Mouse (Mus musculus) neutrophil, adult 59 days (primary cell): ENCODE results near the gene Pfn1. TPM values are rescaled to one million over a fixed set of nuclear protein-coding genes. Genes with fewer than 3 reads are reported as not detected.

Source experiments
- total RNA-seq, 2 experiments: library from RNA; stranded (reverse); gene quantifications; 1 replicate in 1 of 2; 2 replicates in 1 of 2; pipeline ENCODE4 v1.2.4; 2023

Pfn1 gene
- 1,000 to 10,000 TPM; 2,042 to 2,066 TPM for total RNA-seq

GRCm38 (mm10) chr11:70654198-70654922 is at the start of gene Pfn1:
Gene Pfn1 (minus strand): TSS chr11:70654644.

GRCm38 (mm10) chr11:70699722-70700556 is 45.5 kb upstream of the Pfn1 start, which contains the start of the genes Inca1 and Kif1c:
Gene Inca1 (minus strand): TSS chr11:70700155.
Gene Kif1c (plus strand): TSS chr11:70700548.

GRCm38 (mm10) chr11:70687601-70688199 is 33.3 kb upstream of the Pfn1 start, which contains the start of gene Camta2:
Gene Camta2 (minus strand): TSS chr11:70688105.

DNA sequence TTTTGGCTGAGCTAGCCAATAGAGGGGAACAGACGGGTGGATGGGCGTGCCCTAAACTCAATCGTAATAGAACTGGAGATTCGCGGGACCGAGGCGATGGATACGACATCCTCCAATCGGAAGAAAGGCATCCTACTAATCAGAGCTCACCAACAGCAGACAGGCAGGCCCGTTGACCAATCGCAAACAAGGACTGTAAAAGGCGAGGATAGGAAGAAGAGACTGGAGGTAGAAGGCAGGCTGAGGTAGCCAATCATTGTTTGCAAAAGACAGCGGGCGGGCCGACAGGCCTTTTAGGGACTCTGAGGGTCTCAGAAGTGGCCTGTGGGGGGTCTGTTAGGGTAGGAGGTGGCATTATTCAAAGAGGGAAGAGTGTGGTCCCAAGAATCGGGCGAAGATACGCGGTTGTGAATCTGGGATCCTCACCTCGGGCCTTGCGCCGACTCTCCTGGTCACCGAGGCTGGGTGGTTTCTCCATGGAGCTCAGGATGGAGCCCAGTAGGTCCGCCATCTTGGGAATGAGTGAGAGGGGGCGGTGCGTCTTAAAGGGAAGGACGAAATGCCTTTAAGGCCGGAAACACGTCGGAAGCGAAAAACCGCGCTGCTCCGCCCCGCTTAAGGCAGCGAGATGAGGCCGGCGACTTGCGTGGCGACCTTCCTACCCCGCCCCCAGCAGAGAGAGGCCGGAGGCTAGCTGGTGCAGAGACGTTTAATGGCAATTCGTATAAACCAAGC is 14.5 kb upstream of the Pfn1 start, which contains the start of gene Spag7:
TSS of gene Spag7 (minus strand) at position 646 of the 735 bp plus-strand sequence.

GRCm38 (mm10) chr11:70656964-70657363 is 2.5 kb upstream of the Pfn1 start, which contains the start of gene Eno3:
Gene Eno3 (plus strand): TSS chr11:70657202.

DNA sequence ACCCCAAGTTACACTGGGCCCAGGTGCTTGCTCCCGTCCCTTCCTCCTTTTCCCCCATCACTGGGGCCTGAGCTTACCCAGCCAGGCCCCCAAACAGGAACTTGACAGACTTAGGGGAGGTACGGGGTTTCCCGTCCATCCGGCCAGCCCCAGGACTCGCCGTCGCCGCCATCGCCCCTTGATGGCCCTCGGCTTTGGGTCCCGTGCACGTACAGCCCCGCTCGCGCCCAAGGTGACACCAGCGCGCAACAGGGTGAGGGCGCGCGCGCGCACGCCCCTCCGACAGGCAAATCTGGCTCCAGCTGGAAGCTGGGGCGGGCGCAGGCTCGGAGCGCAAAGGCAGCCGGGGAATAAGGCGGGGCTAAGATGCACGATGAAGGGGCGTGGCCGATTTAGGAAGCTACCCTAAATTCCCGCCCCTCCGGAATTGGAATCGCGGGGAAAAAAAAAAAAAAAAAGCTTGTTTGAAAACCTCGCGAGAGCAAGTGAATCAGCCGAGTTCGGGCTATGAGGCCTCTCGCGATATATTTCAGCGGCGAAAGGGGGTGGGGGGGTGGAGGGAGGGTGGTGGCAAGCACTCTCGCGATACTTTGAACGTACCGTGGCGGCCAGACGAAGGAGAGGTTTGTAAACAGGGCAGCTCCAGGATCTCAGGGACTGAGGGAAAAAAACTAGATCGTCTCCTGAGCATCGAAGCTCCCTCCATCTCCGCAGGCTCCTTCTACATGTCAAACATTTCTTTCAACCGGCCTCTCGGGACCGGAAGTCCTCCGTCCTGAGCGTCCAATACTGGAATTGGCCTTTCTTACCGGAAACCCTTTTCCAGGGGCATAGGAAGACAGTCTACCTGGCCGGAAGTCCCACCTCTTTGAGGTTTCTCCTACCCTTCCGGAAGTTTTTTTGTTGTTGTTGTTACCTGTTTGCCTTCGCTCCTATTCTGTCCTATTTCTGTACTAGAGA is 7.5 kb downstream of the Pfn1 start, which contains the start of the genes Rnf167 and Slc25a11:
TSS of gene Rnf167 (plus strand) at position 545 of the 960 bp plus-strand sequence.
TSS of gene Slc25a11 (minus strand) at position 789 of the 960 bp plus-strand sequence.

GRCm38 (mm10) chr11:70638714-70639278 is 15.6 kb downstream of the Pfn1 start, which contains the start of gene Gp1ba:
Gene Gp1ba (plus strand): TSS chr11:70639122.

DNA sequence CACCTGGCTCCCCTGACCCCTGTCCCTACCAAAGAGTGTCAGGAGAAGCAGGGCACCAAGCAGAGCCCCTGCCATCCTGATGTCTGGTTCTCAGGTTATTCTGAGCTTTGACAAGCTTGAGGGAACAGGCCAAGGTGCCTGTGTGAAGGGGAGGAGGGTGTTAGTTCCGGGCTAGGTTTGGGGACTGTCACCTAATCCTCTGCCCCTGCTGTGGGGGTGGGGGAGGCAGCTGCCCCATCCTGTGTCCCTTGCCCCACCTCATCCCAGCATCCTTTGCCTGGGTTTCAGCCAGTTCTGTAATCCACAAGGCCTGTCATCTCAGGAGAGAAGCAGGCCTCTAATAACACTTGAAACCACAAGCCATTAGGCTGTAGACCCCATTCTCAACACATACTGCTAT is 35.3 kb downstream of the Pfn1 start, which contains the start of gene Chrne:
TSS of gene Chrne (minus strand) at position 116 of the 400 bp plus-strand sequence.

DNA sequence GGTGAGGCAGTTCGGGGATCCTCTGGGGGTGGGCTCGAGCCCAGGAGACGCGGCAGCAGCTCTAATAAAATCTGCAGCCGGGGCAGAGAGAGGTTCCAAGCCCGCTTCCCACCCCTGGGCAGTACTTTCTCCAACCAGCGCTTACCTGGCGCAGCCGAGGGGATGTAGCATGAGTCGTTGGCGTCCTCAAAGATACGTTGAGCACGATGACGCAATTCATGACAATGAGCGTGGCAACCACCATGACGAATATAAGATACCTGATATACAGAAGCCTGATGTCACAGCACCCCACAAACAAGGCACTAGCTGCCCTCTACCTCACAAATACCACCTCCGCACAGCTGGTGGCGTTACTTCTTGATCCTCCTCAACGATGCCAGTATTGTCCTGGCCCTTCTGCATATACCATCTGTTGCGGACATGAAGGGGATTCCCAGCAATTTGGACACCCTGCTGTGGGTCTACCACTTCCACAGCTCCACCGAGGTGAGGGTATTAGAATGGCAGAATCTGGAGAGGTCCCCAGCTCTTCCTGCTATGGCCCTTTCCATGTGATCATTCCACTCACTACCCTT is 38.8 kb downstream of the Pfn1 start, which contains the start of gene 4930544D05Rik:
TSS of gene 4930544D05Rik (plus strand) at position 333 of the 578 bp plus-strand sequence.

Other genes starting within 250 kb of the Pfn1 start
- 10 to 100 TPM; 15.8 to 16.2 TPM for gene Pelp1, start 244.6 kb downstream of the Pfn1 start, total RNA-seq
- 100 to 1,000 TPM; 841 to 909 TPM for gene Arrb2, start 222.0 kb downstream of the Pfn1 start, total RNA-seq
- gene Med11, start 202.7 kb downstream of the Pfn1 start, total RNA-seq, result 10 to 100 TPM; 23.3 to 28.4 TPM
- under 1 TPM; 0.16 to 0.44 TPM for gene Zmynd15, start 195.2 kb downstream of the Pfn1 start, total RNA-seq
- 1 to 10 TPM; 1.5 to 1.9 TPM for gene Cxcl16, start 194.7 kb downstream of the Pfn1 start, total RNA-seq
- not detected for gene Tm4sf5, start 149.4 kb downstream of the Pfn1 start, total RNA-seq
- not detected for gene Vmo1, start 140.0 kb downstream of the Pfn1 start, total RNA-seq
- gene Gltpd2, start 135.4 kb downstream of the Pfn1 start, total RNA-seq, result not detected
- 10 to 100 TPM; 91.6 to 92.5 TPM for gene Psmb6, start 129.3 kb downstream of the Pfn1 start, total RNA-seq
- gene Gm40193, start 121.7 kb downstream of the Pfn1 start, total RNA-seq, result not detected
- gene Pld2, start 114.6 kb downstream of the Pfn1 start, total RNA-seq, result 1 to 10 TPM; 2.3 to 4.0 TPM
- gene Mink1, start 91.8 kb downstream of the Pfn1 start, total RNA-seq, result 10 to 100 TPM; 31.6 to 35.9 TPM
- not detected for gene 4930544D05Rik, start 38.8 kb downstream of the Pfn1 start, total RNA-seq
- gene Chrne, start 35.4 kb downstream of the Pfn1 start, total RNA-seq, result not detected
- gene Gp1ba, start 15.5 kb downstream of the Pfn1 start, total RNA-seq, result 1 to 10 TPM; 1.1 to 1.3 TPM
- 100 to 1,000 TPM; 141 to 154 TPM for gene Rnf167, start 7.4 kb downstream of the Pfn1 start, total RNA-seq
- 10 to 100 TPM; 80.5 to 86.2 TPM for gene Slc25a11, start 7.2 kb downstream of the Pfn1 start, total RNA-seq
- 10 to 100 TPM in 1 of 2 experiments, 1 to 10 TPM in 1; 7.2 to 10.3 TPM for gene Eno3, start 2.6 kb upstream of the Pfn1 start, total RNA-seq
- 10 to 100 TPM; 34.2 to 42.2 TPM for gene Spag7, start 14.8 kb upstream of the Pfn1 start, total RNA-seq
- gene Camta2, start 33.5 kb upstream of the Pfn1 start, total RNA-seq, result 10 to 100 TPM; 57.3 to 61.5 TPM
- gene Inca1, start 45.5 kb upstream of the Pfn1 start, total RNA-seq, result not detected
- gene Kif1c, start 45.9 kb upstream of the Pfn1 start, total RNA-seq, result 10 to 100 TPM; 26.3 to 33.0 TPM
- under 1 TPM; 0.77 to 0.89 TPM for gene Zfp3, start 109.6 kb upstream of the Pfn1 start, total RNA-seq
- gene Scimp, start 157.9 kb upstream of the Pfn1 start, total RNA-seq, result under 1 TPM; 0.44 to 0.53 TPM
- gene Rabep1, start 190.1 kb upstream of the Pfn1 start, total RNA-seq, result 10 to 100 TPM; 13.0 to 13.2 TPM